In the genomic region with DNA sequence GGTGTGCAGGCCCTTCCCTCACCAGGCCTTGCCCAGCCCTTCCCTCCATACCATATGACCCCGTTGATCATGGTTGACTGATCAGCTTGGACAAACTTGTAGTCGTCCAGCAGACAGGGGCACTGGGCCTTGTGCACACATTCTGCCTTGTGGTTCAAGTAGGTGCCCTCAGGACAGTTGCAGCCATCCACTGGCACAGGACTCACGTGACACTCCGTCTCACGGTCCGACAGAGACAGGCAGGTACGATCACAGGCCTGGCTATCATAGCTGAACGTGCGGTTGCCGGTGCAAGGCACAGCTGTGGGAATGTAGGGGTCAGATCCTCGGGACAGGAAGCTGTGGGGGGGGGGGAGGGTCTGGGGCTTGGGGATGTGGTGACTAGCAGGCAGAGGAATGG, we compare ENCODE assay signal across 25 mouse cellular contexts. TPM values are rescaled to one million over a fixed set of nuclear protein-coding genes. Genes with fewer than 3 reads are reported as not detected.
"Had no signal": no experiment of that assay in that cellular context is flagged by ENCODE, and none has a peak within 500 bp of the region (broad histone marks: within the 10 kb centered on the region; RNA-seq: fewer than 3 reads in every experiment).

No protein-coding gene starts in this region.

- H3K4me1 ChIP-seq: intestine, embryonic 15.5 days; midbrain, embryonic 13.5 days; neural tube, embryonic 13.5 days; stomach, embryonic 15.5 days had no signal

- H3K9ac ChIP-seq: intestine, embryonic 15.5 days; liver, embryonic 13.5 days; midbrain, embryonic 13.5 days; neural tube, embryonic 13.5 days; stomach, embryonic 15.5 days had no signal

- DNase-seq: liver, embryonic 13.5 days; lung, adult 2 months; lung, postnatal 14 days; lung, postnatal 4 days; retina, postnatal 1 day; right cerebral cortex, postnatal 25 days; spleen, adult 18-20 months; thymus, postnatal 25 days had no signal

- H3K9me3 ChIP-seq: intestine, embryonic 15.5 days; liver, embryonic 13.5 days; midbrain, embryonic 10.5 days; midbrain, embryonic 13.5 days; neural tube, embryonic 13.5 days; stomach, embryonic 15.5 days had no signal

- H3K4me3 ChIP-seq: intestine, embryonic 15.5 days; left cerebral cortex, adult 2 months; liver, embryonic 13.5 days; midbrain, embryonic 10.5 days; midbrain, embryonic 13.5 days; myocyte; neural tube, embryonic 13.5 days; stomach, embryonic 15.5 days had no signal

- H3K27me3 ChIP-seq: intestine, embryonic 15.5 days; liver, embryonic 13.5 days; midbrain, embryonic 13.5 days; neural tube, embryonic 13.5 days; stomach, embryonic 15.5 days had no signal

- H3K27ac ChIP-seq: intestine, embryonic 15.5 days; left cerebral cortex, adult 2 months; liver, embryonic 13.5 days; midbrain, embryonic 10.5 days; midbrain, embryonic 13.5 days; neural tube, embryonic 13.5 days; stomach, embryonic 15.5 days had no signal

- H3K36me3 ChIP-seq: intestine, embryonic 15.5 days; midbrain, embryonic 10.5 days; midbrain, embryonic 13.5 days; neural tube, embryonic 13.5 days; stomach, embryonic 15.5 days had no signal

- ATAC-seq: hindbrain, embryonic 16.5 days; intestine, embryonic 15.5 days; midbrain, embryonic 13.5 days; midbrain, embryonic 16.5 days had no signal

- H3K4me2 ChIP-seq: intestine, embryonic 15.5 days; liver, embryonic 13.5 days; midbrain, embryonic 13.5 days; neural tube, embryonic 13.5 days; stomach, embryonic 15.5 days had no signal

RNA-seq across cellular contexts. Expression of a gene that starts 7.3 kb away (rescaled TPM):
- total RNA-seq: layer of hippocampus, adult 18-20 months; layer of hippocampus, postnatal 14 days; left cerebral cortex, adult 2 months; left cerebral cortex, postnatal 10 days; left cerebral cortex, postnatal 36 days; liver, adult 2 months; neutrophil, adult 5-6 weeks had no signal
- polyA plus RNA-seq: liver, adult 2 months had no signal

RNA-seq across cellular contexts. Expression of a gene that starts 42.3 kb away (rescaled TPM):
- total RNA-seq: layer of hippocampus, adult 18-20 months; liver, adult 2 months; megakaryocyte progenitor cell, adult 5-6 weeks; monocyte, adult 5-6 weeks; neutrophil, adult 5-6 weeks had no signal
- polyA plus RNA-seq: myocyte had no signal
